Mouse (Mus musculus): ENCODE results near the gene Cryba1. TPM values are rescaled to one million over a fixed set of nuclear protein-coding genes. Genes with fewer than 3 reads are reported as not detected.
A peak's percentile ranks its signal among the peaks of the same experiment; 100 is the strongest.

The Cryba1 gene
- polyA plus RNA-seq, 2 experiments from 2014 or later, result 0.73 TPM; not detected in 1

- no peak for ATAC-seq
Observed at GRCm38 (mm10) chr11:77713736-77714135, 11.3 kb downstream of the Cryba1 start.

- ATAC-seq, result no peak
Observed at GRCm38 (mm10) chr11:77709039-77709438, 16.0 kb downstream of the Cryba1 start.

GRCm38 (mm10) chr11:77705920-77706319, 19.2 kb downstream of the Cryba1 start:
- no peak for ATAC-seq

GRCm38 (mm10) chr11:77697232-77697631, 27.9 kb downstream of the Cryba1 start:
- ATAC-seq, result no peak

GRCm38 (mm10) chr11:77693026-77693425, 32.1 kb downstream of the Cryba1 start:
- ATAC-seq, result no peak

GRCm38 (mm10) chr11:77687541-77688131, 37.4 kb downstream of the Cryba1 start:
- no peak for ATAC-seq

GRCm38 (mm10) chr11:77686841-77687540, 38.1 kb downstream of the Cryba1 start:
- ATAC-seq, result no peak

GRCm38 (mm10) chr11:77686346-77686840, 38.7 kb downstream of the Cryba1 start:
- peak; percentile 5 for ATAC-seq

- peak; percentile 97 for ATAC-seq
Observed at GRCm38 (mm10) chr11:77685383-77686265, 39.5 kb downstream of the Cryba1 start, which contains the start of gene Nufip2. Gene Nufip2, plus strand, starts transcription at chr11:77686155.

GRCm38 (mm10) chr11:77684896-77685295, 40.2 kb downstream of the Cryba1 start:
- no peak for ATAC-seq

GRCm38 (mm10) chr11:77680018-77680417, 45.1 kb downstream of the Cryba1 start:
- no peak for ATAC-seq

GRCm38 (mm10) chr11:77673428-77673991, 51.6 kb downstream of the Cryba1 start:
- no peak for ATAC-seq

- no peak for ATAC-seq
Observed at GRCm38 (mm10) chr11:77672746-77673145, 52.3 kb downstream of the Cryba1 start.

Other genes starting within 250 kb of the Cryba1 start
- gene Ankrd13b, start 235.6 kb downstream of the Cryba1 start, polyA plus RNA-seq (2017; shearing (Covaris generic)), result 1 to 10 TPM in 1 of 2 experiments, under 1 TPM in 1; 0.93 to 1.2 TPM
- 1 to 10 TPM; 8.6 to 9.2 TPM for gene Git1, start 231.7 kb downstream of the Cryba1 start, polyA plus RNA-seq (2017; shearing (Covaris generic))
- 1 to 10 TPM; 2.3 to 2.6 TPM for gene Abhd15, start 210.2 kb downstream of the Cryba1 start, polyA plus RNA-seq (2017; shearing (Covaris generic))
- gene Trp53i13, start 209.3 kb downstream of the Cryba1 start, polyA plus RNA-seq (2017; shearing (Covaris generic)), result 10 to 100 TPM in 1 of 2 experiments, 1 to 10 TPM in 1; 9.8 to 11.2 TPM
- gene Gm10392, start 206.1 kb downstream of the Cryba1 start, polyA plus RNA-seq (2017; shearing (Covaris generic)), result 1 to 10 TPM in 1 of 2 experiments, under 1 TPM in 1; 0.85 to 1.6 TPM
- 10 to 100 TPM; 15.0 to 19.8 TPM for gene Taok1, start 117.5 kb downstream of the Cryba1 start, polyA plus RNA-seq (2017; shearing (Covaris generic))
- 10 to 100 TPM; 16.2 to 20.5 TPM for gene Nufip2, start 39.1 kb downstream of the Cryba1 start, polyA plus RNA-seq (2017; shearing (Covaris generic))
- gene Myo18a, start 38.0 kb upstream of the Cryba1 start, polyA plus RNA-seq (2017; shearing (Covaris generic)), result 10 to 100 TPM; 22.1 to 29.7 TPM
- under 1 TPM; 0.20 to 0.57 TPM for gene Gm10277, start 62.5 kb upstream of the Cryba1 start, polyA plus RNA-seq (2017; shearing (Covaris generic))
- 1 to 10 TPM in 1 of 2 experiments, under 1 TPM in 1; 0.52 to 1.6 TPM for gene Pipox, start 168.8 kb upstream of the Cryba1 start, polyA plus RNA-seq (2017; shearing (Covaris generic))
- gene Sez6, start 205.5 kb upstream of the Cryba1 start, polyA plus RNA-seq (2017; shearing (Covaris generic)), result under 1 TPM in 1 of 2 experiments, not detected in 1; 0.20 TPM

All from activated CD4-positive, CD25-positive, alpha-beta regulatory T cell, adult 4 months (primary cell).